Mouse (Mus musculus) intestine, embryonic 16.5 days (tissue): ENCODE data around the gene Phldb2. TPM values are rescaled to one million over a fixed set of nuclear protein-coding genes. Genes with fewer than 3 reads are reported as not detected.

Experiments used
- ATAC-seq: fragments of 200-750 bp; cut with Nextera tagmentation; 2 replicates; pipeline ENCODE4 v1.8.0; 2017; ENCODE audit warnings: moderate TSS enrichment, moderate library complexity
- H3K27ac ChIP-seq: fragments of 300-500 bp; sonication (generic); 2 replicates; pipeline ENCODE4 v1.5.1; 2014; ENCODE audit warnings: mild to moderate bottlenecking, low read length
- H3K27me3 ChIP-seq: fragments of 300-500 bp; sonication (generic); replicated peaks from 2 replicates; pipeline ENCODE4 v1.6.1; 2014; ENCODE audit warnings: low read length, control low read depth, mixed read lengths; ENCODE audit not compliant: control insufficient read depth, insufficient read depth
- H3K36me3 ChIP-seq: fragments of 300-500 bp; sonication (generic); 2 replicates; pipeline ENCODE4 v1.6.1; 2014; ENCODE audit warnings: low read length, control low read depth; ENCODE audit not compliant: control insufficient read depth, insufficient read depth
- H3K4me1 ChIP-seq: fragments of 300-500 bp; sonication (generic); 2 replicates; pipeline ENCODE4 v1.6.1; 2014; ENCODE audit warnings: low read length, control low read depth, mixed read lengths; ENCODE audit not compliant: control insufficient read depth, insufficient read depth
- H3K4me2 ChIP-seq: fragments of 300-500 bp; sonication (generic); 2 replicates; pipeline ENCODE4 v1.6.1; 2014; ENCODE audit warnings: low read depth, low read length, control low read depth
- H3K4me3 ChIP-seq: fragments of 300-500 bp; sonication (generic); 2 replicates; pipeline ENCODE4 v1.5.1; 2014; ENCODE audit warnings: mild to moderate bottlenecking, low read length
- H3K9ac ChIP-seq: fragments of 300-500 bp; sonication (generic); 2 replicates; pipeline ENCODE4 v1.6.1; 2014; ENCODE audit warnings: low read depth, low read length
- H3K9me3 ChIP-seq: fragments of 300-500 bp; sonication (generic); 2 replicates; pipeline ENCODE4 v1.6.1; 2016; ENCODE audit warnings: low read length, control low read depth; ENCODE audit not compliant: control insufficient read depth
- WGBS: fragments of 180-500 bp; shearing (Covaris S2); extraction: QIAGEN DNeasy Blood & Tissue Kit; methylation state at CpG from one replicate; pipeline ENCODE4 v1.1.7; 2014; 5-methylcytosine and 5-hydroxymethylcytosine counted together
- polyA plus RNA-seq: library from polyadenylated mRNA; unstranded; fragments of >200 nt; fragmentation: Nextera tagmentation; extraction: Ambion mirVana; gene quantifications from 2 replicates; pipeline ENCODE4 v1.2.1, GENCODE M21; 2015

The Phldb2 gene
- 19.8 and 20.7 TPM in 2 replicates for polyA plus RNA-seq

DNA sequence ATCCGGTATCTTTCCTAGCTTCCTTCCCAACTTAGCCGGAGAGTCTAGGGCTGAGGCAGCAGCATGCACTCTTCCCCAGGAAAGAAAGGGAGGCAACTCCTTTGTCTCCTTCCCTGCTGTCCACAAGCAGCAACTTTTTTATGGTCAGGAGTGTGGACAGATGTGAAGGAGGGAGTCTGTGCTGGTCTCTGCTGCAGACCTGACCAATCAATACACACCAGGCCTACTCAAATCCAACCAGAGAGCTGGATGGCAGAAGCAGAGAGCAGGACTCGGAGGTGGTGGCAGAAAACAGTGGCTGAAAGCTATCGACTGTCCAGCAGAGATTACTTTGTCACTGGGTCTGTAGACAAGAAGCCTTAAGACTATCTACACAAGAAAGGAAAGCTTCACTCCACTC lies at the start of gene Phldb2:
Gene Phldb2, minus strand, starts transcription at position 205 of the 400 bp plus-strand sequence.
- Histone ChIP-seq H3K4me2 (peak within 1 kb of the TSS; percentile 35), H3K27ac (peak within 1 kb of the TSS; percentile 50), H3K4me3 (peak within 1 kb of the TSS; percentile 24), H3K27me3 (no peaks in the 10 kb centered on the region), H3K9me3 (no peaks in the 10 kb centered on the region), H3K4me1 (no peaks in the 10 kb centered on the region), H3K9ac (0 out of 2 replicates have a peak within 1 kb of the TSS, but pooled peaks have one; percentile 43), H3K36me3 (no peaks in the 10 kb centered on the region)
- 60% methylated on average over 4 of the region's 4 CpGs for WGBS
- ATAC-seq = peak; percentile 60

DNA sequence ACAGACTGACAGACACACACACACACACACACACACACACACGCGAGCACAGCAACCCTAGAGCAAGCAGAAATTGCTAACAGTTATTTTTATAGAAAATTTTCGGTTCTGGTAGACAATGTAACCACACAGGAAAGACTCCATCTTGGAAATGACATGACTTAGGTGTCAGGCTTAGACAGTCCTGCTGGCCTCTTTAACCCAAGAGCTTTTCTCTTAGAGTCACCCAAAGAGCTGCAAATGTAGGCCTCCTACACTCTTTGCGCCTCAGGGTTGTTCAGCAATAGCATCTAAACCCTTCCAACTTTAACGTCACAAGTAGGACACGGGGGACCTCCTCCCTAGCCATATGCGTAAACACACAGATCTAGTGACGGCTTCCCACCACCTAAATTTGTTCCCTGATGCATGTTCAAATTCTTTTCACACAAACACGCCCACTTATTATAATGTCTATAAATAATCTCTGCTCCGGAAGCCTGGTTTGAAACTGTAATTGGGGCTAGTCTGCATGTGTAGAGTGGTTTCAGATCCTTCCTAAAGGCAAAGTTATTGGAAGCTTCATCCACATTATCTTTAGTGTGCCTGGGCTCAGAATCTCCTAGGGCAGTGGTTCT lies 48.3 kb upstream of the Phldb2 start:
- ATAC-seq = no peak
- Histone ChIP-seq H3K4me3 (no peak overlapping the region), H3K9ac (no peak overlapping the region), H3K4me1 (no peaks in the 10 kb centered on the region), H3K4me2 (no peak overlapping the region), H3K36me3 (no peaks in the 10 kb centered on the region), H3K27me3 (no peaks in the 10 kb centered on the region), H3K27ac (no peak overlapping the region), H3K9me3 (no peaks in the 10 kb centered on the region)
- WGBS = 84% methylated on average over 10 of the region's 10 CpGs

DNA sequence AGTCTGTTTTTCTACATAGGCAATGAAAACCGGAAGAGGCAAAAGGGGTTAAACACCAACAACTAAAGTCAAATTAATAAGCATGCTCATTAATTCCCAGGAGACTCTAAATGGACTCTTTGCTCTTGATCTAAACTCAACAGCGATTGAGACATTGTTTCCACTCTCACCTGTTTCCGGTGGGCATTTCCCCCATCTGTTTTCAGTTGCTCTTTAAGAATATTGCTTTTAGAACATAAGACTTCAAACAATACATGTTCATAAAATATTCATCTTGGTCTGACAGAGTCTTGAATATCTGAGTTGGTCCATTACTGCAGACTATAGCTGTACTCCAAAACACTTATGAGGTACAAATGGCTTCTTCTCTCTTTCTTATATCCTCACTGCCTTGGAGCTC lies 47.6 kb upstream of the Phldb2 start:
- H3K27ac ChIP-seq = no peak overlapping the region
- no peak overlapping the region for H3K4me3 ChIP-seq
- H3K9ac ChIP-seq = no peak overlapping the region
- no peaks in the 10 kb centered on the region for H3K4me1 ChIP-seq
- ATAC-seq = no peak
- H3K27me3 ChIP-seq = no peaks in the 10 kb centered on the region
- no peak overlapping the region for H3K4me2 ChIP-seq
- H3K36me3 ChIP-seq = no peaks in the 10 kb centered on the region
- H3K9me3 ChIP-seq = no peaks in the 10 kb centered on the region
- 86% methylated on average over 3 of the region's 3 CpGs for WGBS

DNA sequence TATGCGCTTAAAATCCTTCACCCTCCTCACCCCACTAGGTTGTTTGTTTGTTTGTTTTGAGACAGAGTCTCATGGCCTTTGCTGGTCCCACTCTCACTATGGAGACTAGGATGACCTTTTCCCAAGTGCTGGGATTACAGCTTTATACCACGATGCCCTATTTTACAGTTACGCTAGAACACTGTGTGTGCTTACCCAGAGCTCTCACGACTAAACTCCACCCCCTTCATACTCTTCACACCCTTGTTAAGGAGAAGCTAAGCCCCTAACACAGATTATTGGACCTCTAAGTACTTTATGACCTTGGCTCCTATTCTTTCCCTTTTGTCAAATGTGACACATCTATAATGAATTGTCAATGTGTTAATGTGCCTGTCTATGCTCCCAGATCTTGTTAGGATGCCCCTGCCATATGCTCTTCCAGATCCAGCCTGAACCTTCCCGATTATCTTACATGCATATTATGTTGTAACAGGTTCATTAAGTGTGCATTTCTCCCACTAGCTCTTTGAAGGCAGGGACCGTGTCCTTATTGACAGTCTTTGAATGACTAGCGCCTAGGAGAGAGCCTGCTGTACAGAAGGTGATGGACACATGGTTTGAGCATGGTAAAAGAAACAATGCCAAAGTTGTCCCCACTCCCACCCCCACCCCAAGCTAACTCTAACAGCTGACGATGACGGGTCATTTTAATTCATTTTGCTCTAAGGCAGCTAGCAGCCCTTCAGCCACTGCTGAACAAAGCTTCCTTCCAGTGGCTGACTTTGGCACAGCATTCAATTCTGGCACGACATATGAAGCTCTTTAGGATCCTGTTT lies 46.2 kb upstream of the Phldb2 start:
- Histone ChIP-seq H3K36me3 (no peaks in the 10 kb centered on the region), H3K9ac (no peak overlapping the region), H3K4me2 (no peak overlapping the region), H3K4me3 (no peak overlapping the region), H3K27ac (no peak overlapping the region), H3K9me3 (no peaks in the 10 kb centered on the region), H3K27me3 (no peaks in the 10 kb centered on the region), H3K4me1 (no peaks in the 10 kb centered on the region)
- 69% methylated on average over 10 of the region's 10 CpGs for WGBS
- no peak for ATAC-seq

DNA sequence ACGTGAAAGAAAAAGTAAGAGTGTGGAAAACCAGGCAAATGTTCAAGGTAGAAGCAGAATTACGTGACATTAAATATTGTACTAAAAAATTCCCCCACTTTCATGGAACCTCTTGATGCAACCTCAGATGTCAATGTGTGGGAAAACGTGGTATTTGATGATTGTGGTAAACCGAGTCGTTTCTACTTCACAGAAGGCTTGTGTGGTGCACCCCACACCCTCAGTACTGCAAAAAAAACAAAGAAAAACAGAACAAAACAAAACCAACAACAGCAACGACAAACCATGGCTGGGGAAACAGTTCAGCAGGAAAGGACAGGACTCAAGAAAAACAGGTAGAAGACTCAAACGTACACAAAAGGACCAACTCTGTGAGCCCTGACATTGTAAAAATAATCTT lies 44.8 kb upstream of the Phldb2 start:
- H3K27me3 ChIP-seq = no peaks in the 10 kb centered on the region
- no peaks in the 10 kb centered on the region for H3K9me3 ChIP-seq
- H3K4me3 ChIP-seq = no peak overlapping the region
- no peak for ATAC-seq
- whole genome bisulfite sequencing = 77% methylated on average over 7 of the region's 7 CpGs
- no peak overlapping the region for H3K4me2 ChIP-seq
- no peaks in the 10 kb centered on the region for H3K36me3 ChIP-seq
- no peak overlapping the region for H3K9ac ChIP-seq
- H3K27ac ChIP-seq = no peak overlapping the region
- no peaks in the 10 kb centered on the region for H3K4me1 ChIP-seq

DNA sequence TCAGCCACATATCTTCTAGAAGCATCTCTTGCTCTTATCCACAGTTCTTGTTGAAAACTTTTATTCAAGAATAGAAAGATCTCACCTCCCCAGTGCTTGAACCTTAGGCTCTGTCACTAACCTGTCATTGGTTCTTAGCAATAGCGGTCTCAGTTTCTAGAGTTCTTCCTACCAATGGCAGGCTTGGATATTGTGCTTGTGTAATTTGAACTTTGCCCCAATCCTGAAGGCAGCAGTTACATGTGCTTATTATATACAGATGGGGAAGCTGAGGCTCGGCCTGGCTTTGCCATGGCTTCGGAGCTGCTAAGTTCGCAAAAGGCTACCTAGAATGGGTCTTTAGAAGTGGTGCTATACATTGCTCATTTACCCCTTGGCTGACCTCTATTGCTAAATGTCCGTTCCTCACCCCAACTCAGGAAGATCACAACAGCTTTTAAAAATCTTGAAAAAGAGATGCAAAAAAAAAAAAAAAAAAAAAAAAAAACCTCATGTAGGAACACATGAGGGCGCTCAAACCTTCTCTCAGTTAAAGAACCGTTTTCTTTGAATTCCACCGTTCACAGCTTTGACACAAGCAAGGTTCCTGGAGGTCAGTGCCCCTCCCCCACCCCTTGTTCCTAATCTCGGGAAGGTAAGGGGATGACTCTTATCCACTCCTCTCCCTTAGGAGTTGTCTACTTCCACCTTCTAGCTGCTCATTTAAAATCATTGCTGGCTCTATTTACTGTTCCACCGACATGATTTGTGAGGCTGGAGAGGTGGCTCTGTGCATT lies 37.7 kb upstream of the Phldb2 start:
- ATAC-seq = no peak
- WGBS = 50% methylated on average over 10 of the region's 10 CpGs
- Histone ChIP-seq H3K4me3 (no peak overlapping the region), H3K36me3 (no peaks in the 10 kb centered on the region), H3K9ac (no peak overlapping the region), H3K27ac (no peak overlapping the region), H3K4me2 (no peak overlapping the region), H3K27me3 (no peaks in the 10 kb centered on the region), H3K9me3 (no peaks in the 10 kb centered on the region), H3K4me1 (no peaks in the 10 kb centered on the region)

DNA sequence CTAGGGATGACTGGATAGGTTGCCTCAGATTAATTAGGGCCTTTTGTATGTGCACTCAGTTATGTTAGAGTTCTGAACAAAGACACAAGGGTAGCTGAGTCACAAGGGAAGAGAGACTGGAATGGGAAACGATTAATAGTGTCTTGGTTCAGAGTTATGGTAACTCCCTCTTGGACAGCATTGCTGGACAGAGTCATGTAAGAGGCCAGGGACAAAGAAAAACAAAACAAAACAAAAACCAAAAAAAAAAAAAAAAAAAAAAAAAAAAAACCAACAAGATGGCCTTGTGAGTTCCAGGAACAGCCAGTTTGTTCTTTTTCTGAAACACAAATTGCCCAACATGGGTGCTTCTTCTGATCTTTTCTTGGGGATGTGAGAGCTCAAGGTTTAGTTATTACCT lies 32.8 kb upstream of the Phldb2 start:
- Histone ChIP-seq H3K27me3 (no peaks in the 10 kb centered on the region), H3K4me1 (no peaks in the 10 kb centered on the region), H3K27ac (no peak overlapping the region), H3K4me3 (no peak overlapping the region), H3K4me2 (no peak overlapping the region), H3K9me3 (no peaks in the 10 kb centered on the region), H3K9ac (no peak overlapping the region), H3K36me3 (no peaks in the 10 kb centered on the region)
- ATAC-seq = no peak
- 76% methylated on average over 1 of the region's 1 CpGs for WGBS

DNA sequence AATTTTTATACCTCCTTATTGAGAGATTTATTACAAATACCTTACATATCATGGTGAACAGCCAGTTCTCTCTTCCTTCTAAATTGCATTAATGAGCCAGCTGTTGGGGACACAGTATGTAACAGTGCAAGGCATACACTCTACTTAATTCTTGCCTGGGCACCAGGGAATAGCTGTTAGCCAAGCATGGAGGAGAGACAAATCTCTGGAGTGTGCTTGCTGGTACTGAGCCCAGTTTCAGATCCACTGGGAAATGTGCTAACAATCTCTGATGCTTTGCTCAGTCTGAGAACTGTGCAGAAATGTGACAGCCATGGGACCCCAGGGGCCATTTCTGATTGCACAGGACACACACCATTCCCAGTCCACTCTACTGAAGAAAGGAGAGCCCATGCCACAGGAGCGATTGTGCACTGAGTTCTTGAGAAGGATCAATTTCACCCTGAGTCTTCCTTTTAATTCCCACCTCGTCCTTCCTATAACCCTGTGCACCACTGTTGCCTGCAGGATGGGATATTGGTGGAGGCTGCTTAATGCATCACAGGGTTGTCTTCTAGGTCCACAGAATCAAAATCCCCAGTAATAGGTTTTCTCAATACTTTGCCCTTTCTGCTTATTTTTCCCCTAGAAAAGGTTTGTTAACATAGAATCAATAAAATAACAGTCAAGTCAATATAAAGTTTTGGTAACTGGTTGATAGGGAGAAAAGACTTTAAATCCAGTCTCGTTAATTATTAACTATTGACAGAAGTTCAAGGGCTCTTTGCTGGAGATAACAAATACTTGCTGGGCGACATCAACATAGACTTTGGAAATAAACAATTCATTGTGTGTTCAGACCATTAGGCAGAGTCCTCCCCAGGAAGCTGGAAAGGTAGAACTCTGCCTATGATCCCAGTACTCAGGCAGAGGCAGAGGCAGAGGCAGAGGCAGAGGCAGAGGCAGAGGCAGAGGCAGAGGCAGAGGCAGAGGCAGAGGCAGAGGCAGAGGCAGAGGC lies 31.5 kb upstream of the Phldb2 start:
- Histone ChIP-seq H3K36me3 (no peaks in the 10 kb centered on the region), H3K9ac (no peak overlapping the region), H3K27ac (peak overlapping the region; percentile 66), H3K4me1 (no peaks in the 10 kb centered on the region), H3K9me3 (no peaks in the 10 kb centered on the region), H3K27me3 (no peaks in the 10 kb centered on the region), H3K4me2 (no peak overlapping the region), H3K4me3 (no peak overlapping the region)
- 47% methylated on average over 4 of the region's 4 CpGs for WGBS
- ATAC-seq = peak; percentile 97
